Mouse (Mus musculus): ENCODE measurements around the gene Ftsj1. TPM values are rescaled to one million over a fixed set of nuclear protein-coding genes. Genes with fewer than 3 reads are reported as not detected.

Ftsj1 gene
- polyA plus RNA-seq, 1 experiment, result not detected

DNA sequence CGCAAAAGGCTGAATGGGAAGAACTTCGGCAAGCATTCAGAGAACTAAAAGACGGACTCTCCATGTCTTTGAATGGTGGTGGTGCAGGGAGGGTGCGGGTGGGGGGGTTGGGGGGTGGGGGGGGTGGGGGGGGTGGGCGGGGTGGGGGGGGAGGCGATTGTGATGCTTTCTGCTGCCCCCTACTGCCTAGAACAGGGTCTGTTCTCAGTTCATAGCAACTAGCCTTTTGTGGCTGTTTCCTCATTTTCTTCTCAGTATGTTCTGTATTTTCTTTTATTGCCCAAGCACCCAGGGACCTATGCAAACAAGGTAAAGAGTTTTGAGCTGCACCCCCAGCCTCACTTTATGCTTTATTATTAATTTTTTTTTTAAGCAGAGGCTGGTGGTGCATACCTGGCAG lies 3.6 kb upstream of the Ftsj1 start:
- Histone ChIP-seq H3K4me1 (ENCODE audit: control insufficient read depth, insufficient read depth, low read length) (no peaks in the 10 kb centered on the region), H3K27ac (ENCODE audit: insufficient read depth, low read depth, low read length) (no peak overlapping the region), H3K4me3 (ENCODE audit: insufficient read depth, low read depth, low read length) (no peak overlapping the region)
- TF ChIP-seq CTCF (IDR thresholded peaks at IDR 0.05; ENCODE audit: insufficient read depth, low read depth, low read length) (no peak), POLR2A (IDR thresholded peaks at IDR 0.05; ENCODE audit: insufficient read depth, low read depth, low read length) (no peak)
- 16% methylated on average over 4 of the region's 6 CpGs for WGBS

DNA sequence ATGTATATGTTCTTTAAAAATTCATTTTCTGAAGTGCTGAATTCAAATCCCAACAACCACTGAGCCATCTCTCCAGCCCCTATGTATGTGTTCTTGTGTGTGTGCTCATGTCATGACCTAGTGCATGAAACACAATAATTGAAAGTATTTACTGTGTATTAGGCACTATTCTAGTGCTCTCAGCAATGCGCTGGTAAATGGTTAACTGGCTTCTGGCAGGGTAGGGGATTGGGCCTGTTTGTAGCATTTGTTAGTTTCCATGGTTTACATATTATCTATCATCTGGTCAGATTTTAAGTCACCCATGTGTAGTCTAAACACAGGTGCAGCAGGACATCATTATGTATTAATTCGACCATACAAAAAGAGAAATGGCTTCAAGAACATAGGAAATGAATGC lies 1.5 kb upstream of the Ftsj1 start:
- WGBS, result 81% methylated on average over 2 of the region's 2 CpGs
- Histone ChIP-seq H3K27ac (ENCODE audit: insufficient read depth, low read depth, low read length) (no peak overlapping the region), H3K4me1 (ENCODE audit: control insufficient read depth, insufficient read depth, low read length) (no peaks in the 10 kb centered on the region), H3K4me3 (ENCODE audit: insufficient read depth, low read depth, low read length) (no peak overlapping the region)
- TF ChIP-seq POLR2A (IDR thresholded peaks at IDR 0.05; ENCODE audit: insufficient read depth, low read depth, low read length), result no peak
- TF ChIP-seq CTCF (IDR thresholded peaks at IDR 0.05; ENCODE audit: insufficient read depth, low read depth, low read length), result no peak

DNA sequence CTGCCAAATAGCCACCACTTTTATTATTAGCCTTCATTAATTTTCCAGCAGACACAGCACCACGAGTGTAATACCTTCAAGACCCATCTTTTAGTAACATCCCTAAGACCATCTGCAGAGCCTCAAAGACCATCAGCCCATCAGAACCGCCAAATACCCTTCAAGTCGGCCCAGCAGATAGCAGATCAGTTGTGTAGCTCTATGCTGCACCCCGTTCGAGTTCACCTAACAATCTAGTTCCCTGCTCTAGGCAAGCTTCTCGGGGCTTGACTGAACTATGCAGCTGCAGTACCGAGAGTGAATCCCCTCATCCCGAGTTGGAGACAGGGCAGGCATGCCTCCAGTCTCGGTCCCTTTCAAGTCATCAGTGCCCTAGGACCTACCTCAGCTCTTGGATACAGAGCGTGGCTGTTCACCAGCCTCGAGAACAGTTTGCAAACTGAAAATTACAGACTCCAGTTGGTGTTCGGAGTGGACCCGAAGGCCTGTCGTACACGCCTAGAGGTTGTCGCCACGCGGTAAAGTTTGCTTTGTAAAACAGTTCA lies 345 bp downstream of the Ftsj1 start:
- 0 out of 2 replicates have a peak overlapping the region, but pooled peaks have one; percentile 34 for H3K27ac ChIP-seq (ENCODE audit: insufficient read depth, low read depth, low read length)
- no peaks in the 10 kb centered on the region for H3K4me1 ChIP-seq (ENCODE audit: control insufficient read depth, insufficient read depth, low read length)
- H3K4me3 ChIP-seq (ENCODE audit: insufficient read depth, low read depth, low read length), result peak overlapping the region; percentile 86
- TF ChIP-seq POLR2A (IDR thresholded peaks at IDR 0.05; ENCODE audit: insufficient read depth, low read depth, low read length) (no peak), CTCF (IDR thresholded peaks at IDR 0.05; ENCODE audit: insufficient read depth, low read depth, low read length) (no peak)
- 27% methylated on average over 18 of the region's 18 CpGs for WGBS

DNA sequence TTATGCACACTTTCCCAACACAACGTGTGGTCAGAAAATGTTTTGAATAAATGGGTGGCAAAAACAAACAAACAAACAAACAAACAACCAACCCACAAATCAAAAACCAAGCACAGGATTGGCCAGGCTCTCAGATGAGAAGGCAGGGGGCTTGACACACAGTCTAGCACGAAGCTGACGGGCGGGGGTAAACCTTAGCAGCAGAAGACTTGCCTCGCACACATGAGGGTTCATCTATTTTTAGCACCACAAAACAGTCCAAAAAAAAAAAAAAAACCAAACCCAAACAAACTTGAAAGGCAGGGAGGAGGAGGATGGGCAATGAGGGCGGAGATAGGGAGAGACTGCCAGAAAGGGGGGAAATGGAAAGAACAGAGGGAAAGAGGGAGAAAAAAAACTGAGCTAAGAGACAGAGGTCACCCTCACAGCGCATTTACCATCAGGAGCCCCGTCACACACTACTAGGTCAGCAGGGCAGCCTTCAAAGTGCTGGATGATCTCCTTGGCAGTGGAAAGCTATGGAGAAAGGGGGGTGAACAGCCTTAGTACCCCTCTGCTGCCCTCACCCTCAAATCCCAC lies 3.6 kb downstream of the Ftsj1 start:
- 73% methylated on average over 8 of the region's 8 CpGs for WGBS
- no peak for TF ChIP-seq POLR2A (IDR thresholded peaks at IDR 0.05; ENCODE audit: insufficient read depth, low read depth, low read length)
- no peak for TF ChIP-seq CTCF (IDR thresholded peaks at IDR 0.05; ENCODE audit: insufficient read depth, low read depth, low read length)
- H3K27ac ChIP-seq (ENCODE audit: insufficient read depth, low read depth, low read length), result no peak overlapping the region
- no peak overlapping the region for H3K4me3 ChIP-seq (ENCODE audit: insufficient read depth, low read depth, low read length)
- H3K4me1 ChIP-seq (ENCODE audit: control insufficient read depth, insufficient read depth, low read length), result no peaks in the 10 kb centered on the region

DNA sequence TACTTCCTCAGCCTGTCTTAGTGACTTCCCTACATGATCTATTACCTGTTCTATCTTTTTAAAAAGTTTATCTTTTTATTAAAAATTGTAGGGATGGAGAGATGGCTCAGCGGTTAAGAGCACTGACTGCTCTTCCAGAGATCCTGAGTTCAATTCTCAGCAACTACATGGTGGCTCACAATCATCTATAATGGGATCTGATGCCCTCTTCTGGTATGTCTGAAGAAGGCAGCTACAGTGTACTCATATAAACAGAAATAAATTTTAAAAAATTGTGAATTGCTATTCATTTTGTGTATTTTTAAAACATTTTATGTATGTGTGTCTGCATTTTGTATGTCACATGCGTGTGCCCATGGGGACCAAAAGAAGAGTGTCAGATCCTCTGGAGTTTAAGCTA lies 4.5 kb downstream of the Ftsj1 start:
- TF ChIP-seq CTCF (IDR thresholded peaks at IDR 0.05; ENCODE audit: insufficient read depth, low read depth, low read length) (no peak), POLR2A (IDR thresholded peaks at IDR 0.05; ENCODE audit: insufficient read depth, low read depth, low read length) (no peak)
- no peak overlapping the region for H3K4me3 ChIP-seq (ENCODE audit: insufficient read depth, low read depth, low read length)
- no peaks in the 10 kb centered on the region for H3K4me1 ChIP-seq (ENCODE audit: control insufficient read depth, insufficient read depth, low read length)
- 91% methylated on average over 2 of the region's 2 CpGs for WGBS
- H3K27ac ChIP-seq (ENCODE audit: insufficient read depth, low read depth, low read length), result no peak overlapping the region

DNA sequence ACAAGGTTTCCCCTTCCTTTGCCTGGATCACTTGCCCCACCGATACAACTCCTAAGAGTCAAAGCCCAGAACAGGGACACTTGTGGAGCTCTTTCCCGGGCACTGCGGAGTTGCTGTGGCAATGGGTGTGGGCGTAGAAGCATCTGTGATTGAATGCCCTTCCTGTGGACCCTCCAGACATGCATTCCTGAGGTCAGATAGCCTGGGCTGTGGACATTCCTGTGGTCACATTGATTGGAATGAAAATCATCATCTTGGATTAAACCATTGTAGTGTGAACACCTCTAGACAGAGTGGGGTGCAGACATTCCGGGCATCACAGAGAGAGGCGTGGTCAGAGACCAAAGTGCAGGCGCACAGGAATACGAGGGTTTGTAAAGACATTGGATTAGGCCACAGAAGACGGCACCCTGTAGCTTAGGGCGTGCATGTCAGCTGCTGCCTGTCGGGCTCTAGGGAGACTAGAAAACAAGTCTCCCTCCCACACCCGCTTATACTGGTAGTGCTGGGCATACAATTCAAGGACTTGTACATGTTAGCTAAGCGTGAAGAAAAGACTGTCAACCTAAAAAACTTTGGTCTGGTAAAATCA lies 13.3 kb downstream of the Ftsj1 start:
- no peak overlapping the region for H3K4me3 ChIP-seq (ENCODE audit: insufficient read depth, low read depth, low read length)
- no peaks in the 10 kb centered on the region for H3K4me1 ChIP-seq (ENCODE audit: control insufficient read depth, insufficient read depth, low read length)
- TF ChIP-seq POLR2A (IDR thresholded peaks at IDR 0.05; ENCODE audit: insufficient read depth, low read depth, low read length), result no peak
- no peak for TF ChIP-seq CTCF (IDR thresholded peaks at IDR 0.05; ENCODE audit: insufficient read depth, low read depth, low read length)
- 75% methylated on average over 13 of the region's 13 CpGs for WGBS
- H3K27ac ChIP-seq (ENCODE audit: insufficient read depth, low read depth, low read length), result no peak overlapping the region

DNA sequence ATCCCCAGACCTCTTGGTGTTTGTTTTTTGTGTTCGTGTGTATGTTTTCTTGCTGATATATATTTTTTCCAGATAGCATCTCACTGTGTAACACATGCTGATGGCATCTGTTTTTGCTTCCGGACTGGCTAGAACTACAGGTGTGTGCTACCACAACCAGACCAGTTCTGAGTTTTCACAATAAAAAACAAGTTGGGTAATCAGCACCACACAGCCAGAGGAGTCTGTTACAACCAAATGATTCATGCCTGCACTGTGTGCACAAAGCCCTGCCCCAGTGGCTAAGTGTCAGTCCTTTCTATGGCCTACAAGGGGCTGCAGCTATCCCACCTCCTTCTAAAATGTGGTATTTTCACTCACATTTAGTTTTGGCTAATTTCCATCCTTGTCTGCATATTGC lies 15.5 kb downstream of the Ftsj1 start:
- Histone ChIP-seq H3K27ac (ENCODE audit: insufficient read depth, low read depth, low read length) (no peak overlapping the region), H3K4me1 (ENCODE audit: control insufficient read depth, insufficient read depth, low read length) (no peaks in the 10 kb centered on the region), H3K4me3 (ENCODE audit: insufficient read depth, low read depth, low read length) (no peak overlapping the region)
- WGBS, result 87% methylated on average over 2 of the region's 2 CpGs
- TF ChIP-seq CTCF (IDR thresholded peaks at IDR 0.05; ENCODE audit: insufficient read depth, low read depth, low read length), result no peak
- no peak for TF ChIP-seq POLR2A (IDR thresholded peaks at IDR 0.05; ENCODE audit: insufficient read depth, low read depth, low read length)

DNA sequence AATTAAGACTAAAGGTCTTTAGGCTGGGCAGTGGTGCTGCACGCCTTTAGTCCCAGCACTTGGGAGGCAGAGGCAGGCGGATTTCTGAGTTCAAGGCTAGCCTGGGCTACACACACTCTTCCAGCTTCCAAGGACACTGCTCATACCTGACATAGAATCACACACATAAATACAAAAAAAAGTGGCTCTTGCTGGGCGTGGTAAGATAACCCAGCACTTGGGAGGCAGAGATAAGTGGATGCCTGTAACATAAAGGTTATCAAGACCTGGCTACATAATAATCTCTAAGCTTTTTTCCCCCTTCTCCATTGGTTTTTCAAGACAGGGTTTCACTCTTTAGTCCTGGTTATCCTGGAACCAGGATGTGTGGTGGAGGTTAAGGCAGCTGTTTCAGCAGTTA lies 18.6 kb downstream of the Ftsj1 start:
- Histone ChIP-seq H3K4me1 (ENCODE audit: control insufficient read depth, insufficient read depth, low read length) (no peaks in the 10 kb centered on the region), H3K27ac (ENCODE audit: insufficient read depth, low read depth, low read length) (no peak overlapping the region), H3K4me3 (ENCODE audit: insufficient read depth, low read depth, low read length) (no peak overlapping the region)
- no peak for TF ChIP-seq CTCF (IDR thresholded peaks at IDR 0.05; ENCODE audit: insufficient read depth, low read depth, low read length)
- no peak for TF ChIP-seq POLR2A (IDR thresholded peaks at IDR 0.05; ENCODE audit: insufficient read depth, low read depth, low read length)
- 84% methylated on average over 3 of the region's 3 CpGs for WGBS

DNA sequence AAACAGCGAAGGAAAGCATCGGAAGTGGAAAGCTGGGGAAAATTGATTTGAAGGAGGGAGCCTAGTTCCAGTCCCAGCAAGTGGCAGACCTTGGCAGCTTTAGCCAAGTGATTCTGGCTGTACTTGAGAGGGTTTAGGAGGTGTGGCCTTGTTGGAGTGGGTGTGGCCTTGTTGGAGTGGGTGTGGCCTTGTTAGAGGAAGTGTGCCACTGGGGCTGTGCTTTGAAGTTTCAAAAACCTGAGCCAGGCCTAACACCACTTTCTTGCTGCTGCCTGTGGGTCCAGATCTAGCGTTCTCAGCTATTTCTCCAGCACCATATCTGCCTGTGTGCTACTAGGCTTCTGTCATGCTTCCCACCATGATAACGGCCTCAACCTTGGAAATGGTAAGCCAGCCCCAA lies 21.9 kb downstream of the Ftsj1 start:
- Histone ChIP-seq H3K4me1 (ENCODE audit: control insufficient read depth, insufficient read depth, low read length) (no peaks in the 10 kb centered on the region), H3K4me3 (ENCODE audit: insufficient read depth, low read depth, low read length) (no peak overlapping the region), H3K27ac (ENCODE audit: insufficient read depth, low read depth, low read length) (no peak overlapping the region)
- WGBS, result 83% methylated on average over 4 of the region's 4 CpGs
- no peak for TF ChIP-seq CTCF (IDR thresholded peaks at IDR 0.05; ENCODE audit: insufficient read depth, low read depth, low read length)
- no peak for TF ChIP-seq POLR2A (IDR thresholded peaks at IDR 0.05; ENCODE audit: insufficient read depth, low read depth, low read length)

All from olfactory bulb, adult 2 months (tissue).